Mouse (Mus musculus): ENCODE measurements around the gene Baz2a.
A peak's percentile ranks its signal among the peaks of the same experiment; 100 is the strongest.

Gene Baz2a

DNA sequence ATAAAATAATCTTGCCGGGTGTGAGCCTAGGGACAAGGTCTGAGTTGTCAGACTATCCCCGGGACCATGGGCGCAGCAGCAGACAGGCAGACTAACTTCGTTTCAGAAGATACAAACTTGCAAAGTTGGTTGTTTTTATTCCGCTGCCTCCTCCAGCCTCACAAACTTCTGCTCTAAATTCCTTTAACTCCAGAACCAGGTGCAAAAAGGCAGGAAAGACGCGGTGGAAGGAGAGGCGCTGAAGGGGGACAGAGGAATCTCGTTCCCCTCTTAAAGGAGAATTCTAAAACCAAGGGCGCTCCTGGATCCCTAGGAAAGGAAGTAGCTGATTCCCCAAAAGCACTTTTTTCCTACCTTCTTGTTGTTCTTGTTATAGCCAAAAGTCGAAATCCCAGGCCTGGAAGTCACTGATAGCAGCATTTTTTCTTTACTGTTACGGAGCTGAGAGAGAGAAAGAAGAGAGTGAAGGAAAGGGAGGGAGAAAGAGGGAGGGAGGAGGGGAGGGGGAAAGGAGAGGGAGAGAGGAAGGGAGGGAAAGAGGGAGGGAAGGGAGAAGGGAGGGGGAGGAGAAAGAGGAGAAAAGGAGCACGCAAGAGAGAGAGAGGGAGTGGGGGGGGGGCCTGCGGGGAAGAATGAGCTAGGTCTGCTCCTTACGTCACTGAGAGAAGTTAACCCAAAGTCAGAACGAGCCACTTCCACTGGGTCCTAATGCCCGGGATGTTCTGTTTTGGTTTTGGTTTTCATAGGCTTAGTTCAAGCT is 84.8 kb downstream of the Baz2a start:
- peak; percentile 38 to 63 for DNase-seq (ENCODE audit: low spot score in 2 of 2)

DNA sequence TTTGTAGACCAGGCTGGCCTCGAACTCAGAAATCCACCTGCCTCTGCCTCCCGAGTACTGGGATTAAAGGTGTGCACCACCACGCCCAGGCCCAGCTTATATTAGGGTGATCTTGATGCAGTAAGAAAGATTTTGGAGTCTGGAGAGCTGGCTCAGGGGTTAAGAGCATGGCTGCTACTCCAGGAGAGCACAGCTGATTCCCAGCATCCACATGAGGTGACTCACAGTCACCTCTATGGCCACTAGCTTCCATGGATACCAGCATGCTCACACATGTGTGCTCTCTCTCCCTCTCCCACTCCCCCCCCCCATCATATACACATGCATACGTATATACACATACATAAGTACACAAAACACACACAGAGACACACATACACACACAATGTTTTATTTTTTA is 85.9 kb downstream of the Baz2a start:
- no peak for DNase-seq (ENCODE audit: low spot score in 2 of 2)
